In genomic region chr4:84632832-84633789, GRCm38 (mm10) we compare ENCODE assay signal across 16 mouse cellular contexts. TPM values are rescaled to one million over a fixed set of nuclear protein-coding genes. Genes with fewer than 3 reads are reported as not detected.
DNase-seq lines count a peak whose midpoint lies in the region; ATAC-seq lines count a peak whose summit lies in the region.
"Had no signal": no experiment of that assay in that cellular context is flagged by ENCODE, and none has a peak within 500 bp of the region (broad histone marks: within the 10 kb centered on the region; RNA-seq: fewer than 3 reads in every experiment).

No protein-coding gene starts in this region.

- intact Hi-C loops in gastrocnemius, postnatal 14 days (cut with DNase I; ENCODE audit: low total_unique reads): no loop called here

- H3K27me3 ChIP-seq in hindbrain, embryonic 10.5 days (ENCODE audit: insufficient read depth, poor library complexity, severe bottlenecking): peaks cover 52% of the 10 kb centered on the region
- peaks cover 19% of the 10 kb centered on the region; the same call in 1 of the 2 replicates for H3K27me3 ChIP-seq in hindbrain, embryonic 14.5 days (ENCODE audit: control insufficient read depth, insufficient read depth, low read length)
- no peaks in the 10 kb centered on the region for H3K27me3 ChIP-seq in limb, embryonic 13.5 days
- H3K27me3 ChIP-seq: heart, embryonic 12.5 days; liver, embryonic 12.5 days had no signal

- H3K4me2 ChIP-seq in hindbrain, embryonic 14.5 days (replicated peaks): no peak overlapping the region
- peak overlapping the region; percentile 32 for H3K4me2 ChIP-seq in limb, embryonic 13.5 days (replicated peaks)
- H3K4me2 ChIP-seq: heart, embryonic 12.5 days; liver, embryonic 12.5 days had no signal

- no peaks in the 10 kb centered on the region for H3K36me3 ChIP-seq in hindbrain, embryonic 10.5 days
- H3K36me3 ChIP-seq in hindbrain, embryonic 14.5 days (replicated peaks; ENCODE audit: control insufficient read depth, insufficient read depth): no peaks in the 10 kb centered on the region
- no peaks in the 10 kb centered on the region for H3K36me3 ChIP-seq in limb, embryonic 13.5 days
- H3K36me3 ChIP-seq: heart, embryonic 12.5 days; liver, embryonic 12.5 days had no signal

- no peak overlapping the region for H3K9ac ChIP-seq in hindbrain, embryonic 14.5 days
- no peak overlapping the region for H3K9ac ChIP-seq in limb, embryonic 13.5 days
- H3K9ac ChIP-seq: heart, embryonic 12.5 days; liver, embryonic 12.5 days had no signal

- H3K4me1 ChIP-seq in hindbrain, embryonic 10.5 days (replicated peaks): peaks cover 51% of the 10 kb centered on the region
- H3K4me1 ChIP-seq in hindbrain, embryonic 14.5 days (replicated peaks; ENCODE audit: control insufficient read depth, insufficient read depth, low read length): peaks cover 5% of the 10 kb centered on the region; the same call in 1 of the 2 replicates
- H3K4me1 ChIP-seq in limb, embryonic 13.5 days: peaks cover 62% of the 10 kb centered on the region
- H3K4me1 ChIP-seq: liver, embryonic 12.5 days had no signal

- 76% methylated on average over 12 of the region's 12 CpGs for WGBS in hindbrain, embryonic 10.5 days
- WGBS in hindbrain, embryonic 14.5 days: 86% methylated on average over 12 of the region's 12 CpGs
- 29% methylated on average over 12 of the region's 12 CpGs for WGBS in limb, embryonic 13.5 days

- DNase-seq in hindbrain, embryonic 10.5 days (ENCODE audit: low spot score): no peak
- no peak for DNase-seq in hindbrain, embryonic 14.5 days (ENCODE audit: low spot score)
- DNase-seq in embryo, embryonic 10.5 days (ENCODE audit: low spot score): peak; percentile 35
- peak; percentile 57 for DNase-seq in fat pad, adult 2 months (ENCODE audit: extremely low read depth, low read depth, low spot score)
- DNase-seq in gastrocnemius, postnatal 14 days: no peak
- DNase-seq in heart, adult 18-20 months: no peak
- no peak for DNase-seq in retina, embryonic 14.5 days (ENCODE audit: low spot score)
- DNase-seq: cerebellum, postnatal 14 days; gastrocnemius, postnatal 10 days; kidney, adult 18-20 months; kidney, postnatal 36 days had no signal

- no peak overlapping the region for H3K4me3 ChIP-seq in hindbrain, embryonic 10.5 days
- no peak overlapping the region for H3K4me3 ChIP-seq in hindbrain, embryonic 14.5 days (replicated peaks; ENCODE audit: low read length)
- H3K4me3 ChIP-seq in limb, embryonic 13.5 days: no peak overlapping the region
- H3K4me3 ChIP-seq: heart, embryonic 12.5 days; liver, embryonic 12.5 days had no signal

- no peaks in the 10 kb centered on the region for H3K9me3 ChIP-seq in hindbrain, embryonic 10.5 days
- no peaks in the 10 kb centered on the region for H3K9me3 ChIP-seq in hindbrain, embryonic 14.5 days (ENCODE audit: control insufficient read depth, low read length)
- H3K9me3 ChIP-seq in limb, embryonic 13.5 days: no peaks in the 10 kb centered on the region
- H3K9me3 ChIP-seq: heart, embryonic 12.5 days; liver, embryonic 12.5 days had no signal

- 0 out of 2 replicates have a peak overlapping the region, but pooled peaks have one; percentile 37 for H3K27ac ChIP-seq in hindbrain, embryonic 10.5 days
- no peak overlapping the region for H3K27ac ChIP-seq in hindbrain, embryonic 14.5 days
- peak overlapping the region; percentile 67; the same call in 1 of the 2 replicates for H3K27ac ChIP-seq in limb, embryonic 13.5 days
- H3K27ac ChIP-seq: liver, embryonic 12.5 days had no signal

- ATAC-seq in hindbrain, embryonic 14.5 days (ENCODE audit: low FRiP score): no peak
- ATAC-seq in limb, embryonic 13.5 days (ENCODE audit: low FRiP score, low read depth): no peak
- ATAC-seq: liver, embryonic 12.5 days; midbrain, embryonic 16.5 days had no signal

RNA-seq across cellular contexts. Expression of gene Bnc2, which starts 42.0 kb away (rescaled TPM):
- polyA plus RNA-seq in hindbrain, embryonic 10.5 days (2016; fragmentation: Nextera tagmentation; extraction: Ambion mirVana): 5.2 and 8.1 TPM in 2 replicates
- 10.0 and 12.0 TPM in 2 replicates for polyA plus RNA-seq in hindbrain, embryonic 14.5 days (2014; fragmentation: Nextera tagmentation; extraction: Ambion mirVana)
- 29.5 and 38.7 TPM in 2 replicates for polyA plus RNA-seq in limb, embryonic 13.5 days (2015; fragmentation: Nextera tagmentation; extraction: Ambion mirVana)
- total RNA-seq in gastrocnemius, postnatal 14 days (2021): 1 to 10 TPM; 4.3 to 5.3 TPM
- total RNA-seq in heart, adult 18-20 months (2021): 1 to 10 TPM; 5.6 to 6.4 TPM
- total RNA-seq: megakaryocyte, adult 5-6 weeks had no signal

Comparison
In these comparisons a context has a peak if more than half of its experiments do, and no peak if none do; other contexts are left out.
1. DNase-seq: peak in embryo, embryonic 10.5 days (single experiment) and fat pad, adult 2 months (single experiment); none in hindbrain, embryonic 10.5 days (single experiment), hindbrain, embryonic 14.5 days (single experiment), gastrocnemius, postnatal 14 days (single experiment), heart, adult 18-20 months (0 of 2) and retina, embryonic 14.5 days (single experiment).